ENCODE assay signal across 15 mouse cellular contexts in genomic region chr17:45193456-45194025, GRCm38 (mm10).
DNase-seq lines count a peak whose midpoint lies in the region; ATAC-seq and TF ChIP-seq lines count a peak whose summit lies in the region.
"Had no signal": no experiment of that assay in that cellular context is flagged by ENCODE, and none has a peak within 500 bp of the region (broad histone marks: within the 10 kb centered on the region; RNA-seq: fewer than 3 reads in every experiment).

No protein-coding gene starts in this region.

- no peaks in the 10 kb centered on the region for H3K36me3 ChIP-seq in heart, adult 2 months (ENCODE audit: control insufficient read depth, insufficient read depth, low read length)
- no peaks in the 10 kb centered on the region for H3K36me3 ChIP-seq in midbrain, embryonic 15.5 days (replicated peaks)
- H3K36me3 ChIP-seq in midbrain, embryonic 13.5 days: no peaks in the 10 kb centered on the region
- H3K36me3 ChIP-seq: liver, embryonic 12.5 days had no signal

- DNase-seq in heart, adult 11 months: peak; percentile 75
- DNase-seq in heart, adult 2 months: no peak
- peak; percentile 40 to 61 for DNase-seq in layer of hippocampus, adult 8-10 months (ENCODE audit: low spot score in 2 of 2)
- DNase-seq in ovary, adult 18-20 months (ENCODE audit: low spot score): no peak
- DNase-seq in retina, postnatal 1 day: no peak
- DNase-seq in neural tube, embryonic 10.5 days (ENCODE audit: extremely low spot score, low spot score): no peak
- DNase-seq: B cell, adult 2 months; gastrocnemius, postnatal 10 days had no signal

- no peaks in the 10 kb centered on the region for H3K4me1 ChIP-seq in heart, adult 2 months (ENCODE audit: control insufficient read depth, insufficient read depth, low read length)
- H3K4me1 ChIP-seq in midbrain, embryonic 15.5 days: no peaks in the 10 kb centered on the region
- H3K4me1 ChIP-seq in midbrain, embryonic 13.5 days (replicated peaks): no peaks in the 10 kb centered on the region
- H3K4me1 ChIP-seq: liver, embryonic 12.5 days had no signal

- H3K9ac ChIP-seq in heart, adult 2 months (ENCODE audit: low read depth, low read length): no peak overlapping the region
- no peak overlapping the region for H3K9ac ChIP-seq in midbrain, embryonic 15.5 days
- no peak overlapping the region for H3K9ac ChIP-seq in midbrain, embryonic 13.5 days (replicated peaks)
- H3K9ac ChIP-seq: liver, embryonic 12.5 days had no signal

- TF ChIP-seq CTCF in heart, adult 2 months (IDR thresholded peaks at IDR 0.05): no peak

- H3K4me2 ChIP-seq in midbrain, embryonic 15.5 days: no peak overlapping the region
- H3K4me2 ChIP-seq in midbrain, embryonic 13.5 days (replicated peaks): no peak overlapping the region
- H3K4me2 ChIP-seq: heart, embryonic 11.5 days; liver, embryonic 12.5 days had no signal

- no peaks in the 10 kb centered on the region for H3K79me2 ChIP-seq in heart, adult 2 months (replicated peaks; ENCODE audit: control insufficient read depth, insufficient read depth, low read length)

- H3K4me3 ChIP-seq in heart, adult 2 months: no peak overlapping the region
- no peak overlapping the region for H3K4me3 ChIP-seq in midbrain, embryonic 15.5 days
- no peak overlapping the region for H3K4me3 ChIP-seq in midbrain, embryonic 13.5 days (replicated peaks)
- H3K4me3 ChIP-seq: erythroblast, embryonic 14.5 days; liver, embryonic 12.5 days had no signal

- H3K27ac ChIP-seq in heart, adult 2 months: no peak overlapping the region
- H3K27ac ChIP-seq in midbrain, embryonic 15.5 days: no peak overlapping the region
- H3K27ac ChIP-seq in midbrain, embryonic 13.5 days: no peak overlapping the region
- H3K27ac ChIP-seq: hindbrain, postnatal 0 days; liver, embryonic 12.5 days had no signal

- no peaks in the 10 kb centered on the region for H3K9me3 ChIP-seq in midbrain, embryonic 15.5 days
- H3K9me3 ChIP-seq in midbrain, embryonic 13.5 days: 0 out of 2 replicates have a peak, but pooled peaks cover 4% of the 10 kb centered on the region
- H3K9me3 ChIP-seq: liver, embryonic 12.5 days had no signal

- 40% methylated on average over 11 of the region's 11 CpGs for WGBS in heart, adult 2 months
- 62% methylated on average over 11 of the region's 11 CpGs for WGBS in midbrain, embryonic 15.5 days
- 64% methylated on average over 11 of the region's 11 CpGs for WGBS in midbrain, embryonic 13.5 days

- intact Hi-C loops in heart, adult 2 months (cut with DNase I): no loop called here

- ATAC-seq in midbrain, embryonic 15.5 days (replicated peaks): 0 out of 2 replicates have a peak, but pooled peaks have one; percentile 39
- ATAC-seq in midbrain, embryonic 13.5 days: no peak
- ATAC-seq: hindbrain, postnatal 0 days; liver, embryonic 12.5 days; Patski had no signal

- no peak for TF ChIP-seq EP300 in heart, adult 2 months (IDR thresholded peaks at IDR 0.05; ENCODE audit: insufficient read depth, low read depth, low read length)

- TF ChIP-seq POLR2A in heart, adult 2 months (IDR thresholded peaks at IDR 0.05; ENCODE audit: insufficient read depth, low read depth, low read length): no peak

- H3K27me3 ChIP-seq in heart, adult 2 months (ENCODE audit: control insufficient read depth, insufficient read depth, low read length): no peaks in the 10 kb centered on the region
- no peaks in the 10 kb centered on the region for H3K27me3 ChIP-seq in midbrain, embryonic 15.5 days (replicated peaks)
- no peaks in the 10 kb centered on the region for H3K27me3 ChIP-seq in midbrain, embryonic 13.5 days
- H3K27me3 ChIP-seq: liver, embryonic 12.5 days; Patski had no signal

Comparison
In these comparisons a context has a peak if more than half of its experiments do, and no peak if none do; other contexts are left out.
1. DNase-seq: peak in heart, adult 11 months (single experiment) and layer of hippocampus, adult 8-10 months (2 of 2); none in heart, adult 2 months (0 of 2), ovary, adult 18-20 months (single experiment), retina, postnatal 1 day (single experiment) and neural tube, embryonic 10.5 days (single experiment).